Comparison of ENCODE assay signal across 8 mouse cellular contexts in genomic region chr5:142907048-142907802, GRCm38 (mm10). TPM values are rescaled to one million over a fixed set of nuclear protein-coding genes. Genes with fewer than 3 reads are reported as not detected.
DNase-seq lines count a peak whose midpoint lies in the region; ATAC-seq and TF ChIP-seq lines count a peak whose summit lies in the region.

No protein-coding gene starts in this region.

- H3K27me3 ChIP-seq in megakaryocyte, embryonic 14.5 days (replicated peaks), result no peaks in the 10 kb centered on the region
- no peaks in the 10 kb centered on the region; the same call in 1 of the 2 replicates for H3K27me3 ChIP-seq in embryonic facial prominence, embryonic 10.5 days (replicated peaks; ENCODE audit: low read depth, poor library complexity, severe bottlenecking)
- H3K27me3 ChIP-seq in heart, adult 2 months (ENCODE audit: control insufficient read depth, insufficient read depth, low read length), result no peaks in the 10 kb centered on the region
- no peaks in the 10 kb centered on the region for H3K27me3 ChIP-seq in kidney, adult 2 months (replicated peaks; ENCODE audit: control insufficient read depth, insufficient read depth, low read length)
- H3K27me3 ChIP-seq in limb, embryonic 13.5 days, result no peaks in the 10 kb centered on the region
- H3K27me3 ChIP-seq in midbrain, embryonic 16.5 days (ENCODE audit: control insufficient read depth, insufficient read depth, low read depth, low read length), result no peaks in the 10 kb centered on the region
- no peaks in the 10 kb centered on the region for H3K27me3 ChIP-seq in thymus, adult 2 months (ENCODE audit: control insufficient read depth, insufficient read depth, low read length)

- H3K4me2 ChIP-seq in limb, embryonic 13.5 days (replicated peaks), result peak overlapping the region; percentile 86
- H3K4me2 ChIP-seq in midbrain, embryonic 16.5 days (ENCODE audit: low read length), result peak overlapping the region; percentile 89

- H3K36me3 ChIP-seq in megakaryocyte, embryonic 14.5 days (replicated peaks; ENCODE audit: low read length), result peaks cover 36% of the 10 kb centered on the region
- H3K36me3 ChIP-seq in embryonic facial prominence, embryonic 10.5 days (replicated peaks), result peaks cover 41% of the 10 kb centered on the region
- peaks cover 13% of the 10 kb centered on the region for H3K36me3 ChIP-seq in heart, adult 2 months (ENCODE audit: control insufficient read depth, insufficient read depth, low read length)
- peaks cover 16% of the 10 kb centered on the region; the same call in 1 of the 2 replicates for H3K36me3 ChIP-seq in kidney, adult 2 months (ENCODE audit: control insufficient read depth, insufficient read depth, low read length)
- peaks cover 31% of the 10 kb centered on the region for H3K36me3 ChIP-seq in limb, embryonic 13.5 days
- peaks cover 24% of the 10 kb centered on the region for H3K36me3 ChIP-seq in midbrain, embryonic 16.5 days (ENCODE audit: control insufficient read depth, insufficient read depth, low read length)
- peaks cover 33% of the 10 kb centered on the region for H3K36me3 ChIP-seq in thymus, adult 2 months (ENCODE audit: control insufficient read depth, insufficient read depth, low read length)

- 41% methylated on average over 14 of the region's 14 CpGs for WGBS in embryonic facial prominence, embryonic 10.5 days
- 7% methylated on average over 14 of the region's 14 CpGs for WGBS in heart, adult 2 months
- 22% methylated on average over 14 of the region's 14 CpGs for WGBS in kidney, adult 2 months
- 25% methylated on average over 14 of the region's 14 CpGs for WGBS in limb, embryonic 13.5 days
- WGBS in midbrain, embryonic 16.5 days, result 23% methylated on average over 14 of the region's 14 CpGs
- WGBS in thymus, adult 2 months, result 20% methylated on average over 14 of the region's 14 CpGs

- H3K4me1 ChIP-seq in megakaryocyte, embryonic 14.5 days, result peaks cover 81% of the 10 kb centered on the region
- peaks cover 55% of the 10 kb centered on the region for H3K4me1 ChIP-seq in embryonic facial prominence, embryonic 10.5 days
- H3K4me1 ChIP-seq in heart, adult 2 months (ENCODE audit: control insufficient read depth, insufficient read depth, low read length), result peaks cover 26% of the 10 kb centered on the region
- peaks cover 34% of the 10 kb centered on the region for H3K4me1 ChIP-seq in kidney, adult 2 months (ENCODE audit: control insufficient read depth, insufficient read depth, low read length)
- H3K4me1 ChIP-seq in limb, embryonic 13.5 days, result peaks cover 58% of the 10 kb centered on the region
- H3K4me1 ChIP-seq in midbrain, embryonic 16.5 days (ENCODE audit: control insufficient read depth, insufficient read depth, low read length), result peaks cover 36% of the 10 kb centered on the region
- peaks cover 53% of the 10 kb centered on the region for H3K4me1 ChIP-seq in thymus, adult 2 months (replicated peaks; ENCODE audit: control insufficient read depth, insufficient read depth, low read length)

- H3K9me3 ChIP-seq in megakaryocyte, embryonic 14.5 days, result no peaks in the 10 kb centered on the region
- H3K9me3 ChIP-seq in embryonic facial prominence, embryonic 10.5 days, result no peaks in the 10 kb centered on the region
- no peaks in the 10 kb centered on the region for H3K9me3 ChIP-seq in limb, embryonic 13.5 days
- H3K9me3 ChIP-seq in midbrain, embryonic 16.5 days (replicated peaks; ENCODE audit: control insufficient read depth, low read length, poor library complexity, severe bottlenecking), result no peaks in the 10 kb centered on the region

- no peak for TF ChIP-seq CTCF in heart, adult 2 months (IDR thresholded peaks at IDR 0.05)
- no peak for TF ChIP-seq CTCF in kidney, adult 2 months (conservative IDR thresholded peaks at IDR 0.05; ENCODE audit: insufficient read depth, insufficient read length, low read depth, low read length)
- no peak for TF ChIP-seq CTCF in thymus, adult 2 months (IDR thresholded peaks at IDR 0.05; ENCODE audit: borderline replicate concordance, control insufficient read depth, extremely low read depth, insufficient read depth, low read length, poor library complexity)

- peak overlapping the region; percentile 79 for H3K9ac ChIP-seq in heart, adult 2 months (ENCODE audit: low read depth, low read length)
- H3K9ac ChIP-seq in limb, embryonic 13.5 days, result peak overlapping the region; percentile 79
- H3K9ac ChIP-seq in midbrain, embryonic 16.5 days (ENCODE audit: low read depth, low read length), result peak overlapping the region; percentile 86

- no peak for ATAC-seq in megakaryocyte, adult 5-6 weeks (ENCODE audit: poor library complexity, severe bottlenecking)
- ATAC-seq in limb, embryonic 13.5 days (ENCODE audit: low FRiP score, low read depth), result no peak
- ATAC-seq in midbrain, embryonic 16.5 days, result peak; percentile 9; the same call in 1 of the 2 replicates

- H3K79me2 ChIP-seq in heart, adult 2 months (replicated peaks; ENCODE audit: control insufficient read depth, insufficient read depth, low read length), result peaks cover 2% of the 10 kb centered on the region; the same call in 1 of the 2 replicates

- DNase-seq in embryonic facial prominence, embryonic 10.5 days (ENCODE audit: low spot score), result peak; percentile 56
- DNase-seq in heart, adult 2 months, result peak; percentile 75 to 81
- peak; percentile 56 for DNase-seq in kidney, adult 2 months
- DNase-seq in thymus, adult 2 months, result peak; percentile 58

- TF ChIP-seq EP300 in heart, adult 2 months (IDR thresholded peaks at IDR 0.05; ENCODE audit: insufficient read depth, low read depth, low read length), result no peak

- intact Hi-C loops in heart, adult 2 months (cut with DNase I), result loop anchor here (1.0 kb wide), 1 partner anchor 54 kb away; no protein-coding TSS in a partner anchor

- no peak for TF ChIP-seq POLR2A in heart, adult 2 months (IDR thresholded peaks at IDR 0.05; ENCODE audit: insufficient read depth, low read depth, low read length)
- TF ChIP-seq POLR2A in kidney, adult 2 months (IDR thresholded peaks at IDR 0.05; ENCODE audit: low read depth, low read length), result no peak
- no peak for TF ChIP-seq POLR2A in thymus, adult 2 months (IDR thresholded peaks at IDR 0.05; ENCODE audit: control insufficient read depth, extremely low read depth, insufficient read depth, low read length, poor library complexity)

- peak overlapping the region; percentile 99 for H3K4me3 ChIP-seq in megakaryocyte, embryonic 14.5 days (replicated peaks)
- H3K4me3 ChIP-seq in embryonic facial prominence, embryonic 10.5 days, result peak overlapping the region; percentile 100
- H3K4me3 ChIP-seq in heart, adult 2 months, result peak overlapping the region; percentile 93
- peak overlapping the region; percentile 55 for H3K4me3 ChIP-seq in kidney, adult 2 months (ENCODE audit: insufficient read depth, low read depth, low read length)
- H3K4me3 ChIP-seq in limb, embryonic 13.5 days, result peak overlapping the region; percentile 99
- peak overlapping the region; percentile 100 for H3K4me3 ChIP-seq in midbrain, embryonic 16.5 days (ENCODE audit: low read depth, low read length)
- peak overlapping the region; percentile 96 for H3K4me3 ChIP-seq in thymus, adult 2 months (ENCODE audit: control insufficient read depth, insufficient read depth, low read length)

- peak overlapping the region; percentile 100 for H3K27ac ChIP-seq in embryonic facial prominence, embryonic 10.5 days (replicated peaks)
- peak overlapping the region; percentile 100 for H3K27ac ChIP-seq in heart, adult 2 months
- peak overlapping the region; percentile 85 for H3K27ac ChIP-seq in kidney, adult 2 months (ENCODE audit: insufficient read depth, low read depth, low read length)
- H3K27ac ChIP-seq in limb, embryonic 13.5 days, result peak overlapping the region; percentile 100
- peak overlapping the region; percentile 100 for H3K27ac ChIP-seq in midbrain, embryonic 16.5 days (ENCODE audit: low read length)
- peak overlapping the region; percentile 98 for H3K27ac ChIP-seq in thymus, adult 2 months (ENCODE audit: control insufficient read depth, insufficient read depth, low read length)

RNA-seq across cellular contexts. Expression of gene Actb, which starts 0.7 kb away (rescaled TPM):
- polyA plus RNA-seq in megakaryocyte, embryonic 14.5 days (2012; ENCODE audit: insufficient read depth, low replicate concordance), result 9,487 and 13,262 TPM in 2 replicates
- 15,428 and 15,938 TPM in 2 replicates for total RNA-seq in megakaryocyte, adult 5-6 weeks (2015)
- total RNA-seq in megakaryocyte, adult 5-6 weeks (2017), result 7,091 and 10,908 TPM in 2 replicates
- polyA plus RNA-seq in embryonic facial prominence, embryonic 10.5 days (2016; fragmentation: Nextera tagmentation; extraction: Ambion mirVana), result 15,960 and 16,856 TPM in 2 replicates
- total RNA-seq in heart, adult 2 months (2021), result 100 to 1,000 TPM; 679 to 987 TPM
- polyA plus RNA-seq in heart, adult 2 months (2012; rRNA removed), result 1,148 and 1,181 TPM in 2 replicates
- polyA plus RNA-seq in kidney, adult 2 months (2012; rRNA removed), result 2,111 and 2,511 TPM in 2 replicates
- polyA plus RNA-seq in limb, embryonic 13.5 days (2015; fragmentation: Nextera tagmentation; extraction: Ambion mirVana), result 15,880 and 15,896 TPM in 2 replicates
- polyA plus RNA-seq in midbrain, embryonic 16.5 days (2015; fragmentation: Nextera tagmentation; extraction: Ambion mirVana), result 13,967 and 14,266 TPM in 2 replicates
- 6,903 and 9,637 TPM in 2 replicates for polyA plus RNA-seq in thymus, adult 2 months (2012; rRNA removed)

RNA-seq across cellular contexts. Expression of gene Fbxl18, which starts 12.0 kb away (rescaled TPM):
- 4.7 and 4.9 TPM in 2 replicates for polyA plus RNA-seq in megakaryocyte, embryonic 14.5 days (2012; ENCODE audit: insufficient read depth, low replicate concordance)
- 1.7 and 3.0 TPM in 2 replicates for total RNA-seq in megakaryocyte, adult 5-6 weeks (2015)
- 2.6 and 2.7 TPM in 2 replicates for total RNA-seq in megakaryocyte, adult 5-6 weeks (2017)
- polyA plus RNA-seq in embryonic facial prominence, embryonic 10.5 days (2016; fragmentation: Nextera tagmentation; extraction: Ambion mirVana), result 25.6 and 25.9 TPM in 2 replicates
- total RNA-seq in heart, adult 2 months (2021), result 1 to 10 TPM; 4.0 to 4.5 TPM
- 6.9 and 7.6 TPM in 2 replicates for polyA plus RNA-seq in heart, adult 2 months (2012; rRNA removed)
- 11.5 and 17.2 TPM in 2 replicates for polyA plus RNA-seq in kidney, adult 2 months (2012; rRNA removed)
- 14.1 and 16.1 TPM in 2 replicates for polyA plus RNA-seq in limb, embryonic 13.5 days (2015; fragmentation: Nextera tagmentation; extraction: Ambion mirVana)
- 29.9 and 35.1 TPM in 2 replicates for polyA plus RNA-seq in midbrain, embryonic 16.5 days (2015; fragmentation: Nextera tagmentation; extraction: Ambion mirVana)
- 25.8 and 29.9 TPM in 2 replicates for polyA plus RNA-seq in thymus, adult 2 months (2012; rRNA removed)

RNA-seq across cellular contexts. Expression of gene Fscn1, which starts 52.9 kb away (rescaled TPM):
- 1.3 and 3.6 TPM in 2 replicates for polyA plus RNA-seq in megakaryocyte, embryonic 14.5 days (2012; ENCODE audit: insufficient read depth, low replicate concordance)
- total RNA-seq in megakaryocyte, adult 5-6 weeks (2015), result not detected in 2 replicates
- total RNA-seq in megakaryocyte, adult 5-6 weeks (2017), result 0.08 and 0.11 TPM in 2 replicates
- 759 and 790 TPM in 2 replicates for polyA plus RNA-seq in embryonic facial prominence, embryonic 10.5 days (2016; fragmentation: Nextera tagmentation; extraction: Ambion mirVana)
- total RNA-seq in heart, adult 2 months (2021), result 10 to 100 TPM; 18.7 to 22.5 TPM
- 37.0 and 47.7 TPM in 2 replicates for polyA plus RNA-seq in heart, adult 2 months (2012; rRNA removed)
- 23.1 and 28.5 TPM in 2 replicates for polyA plus RNA-seq in kidney, adult 2 months (2012; rRNA removed)
- 421 and 428 TPM in 2 replicates for polyA plus RNA-seq in limb, embryonic 13.5 days (2015; fragmentation: Nextera tagmentation; extraction: Ambion mirVana)
- 493 and 557 TPM in 2 replicates for polyA plus RNA-seq in midbrain, embryonic 16.5 days (2015; fragmentation: Nextera tagmentation; extraction: Ambion mirVana)
- polyA plus RNA-seq in thymus, adult 2 months (2012; rRNA removed), result 148 and 157 TPM in 2 replicates
